Mouse (Mus musculus) retina, postnatal 7 days (tissue): ENCODE results near the gene Olfr60.

Experiments used
- DNase-seq: peaks from one replicate; pipeline ENCODE4 v3.0.0-alpha.2; 2012; ENCODE audit warnings: low read depth, low spot score

Olfr60 gene

GRCm38 (mm10) chr7:140361571-140361970 is at the start of gene Olfr60:
Gene Olfr60 (minus strand): TSS chr7:140361671.
- DNase-seq = no peak

- DNase-seq = no peak
Observed at GRCm38 (mm10) chr7:140402818-140403217, 41.3 kb upstream of the Olfr60 start, which contains the start of gene Olfr531. Gene Olfr531 (minus strand): TSS chr7:140402918.

GRCm38 (mm10) chr7:140376911-140377310 is 15.4 kb upstream of the Olfr60 start:
- DNase-seq = no peak

GRCm38 (mm10) chr7:140376231-140376630 is 14.8 kb upstream of the Olfr60 start, which contains the start of gene Olfr530:
Gene Olfr530 (minus strand): TSS chr7:140376331.
- no peak for DNase-seq

- DNase-seq = no peak
Observed at GRCm38 (mm10) chr7:140374300-140374699, 12.8 kb upstream of the Olfr60 start.

- DNase-seq = no peak
Observed at GRCm38 (mm10) chr7:140333717-140334116, 27.8 kb downstream of the Olfr60 start, which contains the start of gene Olfr527. Gene Olfr527 (plus strand): TSS chr7:140334017.

GRCm38 (mm10) chr7:140329766-140330304 is 31.6 kb downstream of the Olfr60 start:
- no peak for DNase-seq

- no peak for DNase-seq
Observed at GRCm38 (mm10) chr7:140321135-140321534, 40.3 kb downstream of the Olfr60 start.

- DNase-seq = no peak
Observed at GRCm38 (mm10) chr7:140320558-140320957, 40.9 kb downstream of the Olfr60 start, which contains the start of gene Olfr525. Gene Olfr525 (plus strand): TSS chr7:140320858.

GRCm38 (mm10) chr7:140319861-140320385 is 41.5 kb downstream of the Olfr60 start:
- no peak for DNase-seq

GRCm38 (mm10) chr7:140299416-140299815 is 62.1 kb downstream of the Olfr60 start:
- no peak for DNase-seq

GRCm38 (mm10) chr7:140296876-140297275 is 64.6 kb downstream of the Olfr60 start:
- DNase-seq = no peak

GRCm38 (mm10) chr7:140295746-140296145 is 65.7 kb downstream of the Olfr60 start:
- DNase-seq = no peak
